Mouse (Mus musculus) spleen, adult 2 months (tissue): ENCODE data around the gene Unk.

Source experiments
- CTCF ChIP-seq: fragments of 200-500 bp; IDR thresholded peaks from 2 replicates; pipeline ENCODE4 v1.5.1; 2011; ENCODE audit warnings: mild to moderate bottlenecking, inconsistent platforms; ENCODE audit not compliant: insufficient read depth, insufficient read length, insufficient replicate concordance; ENCODE audit errors: extremely low read depth
- POLR2A ChIP-seq: fragments of 200-500 bp; IDR thresholded peaks from 2 replicates; pipeline ENCODE4 v1.6.1; 2011; ENCODE audit warnings: low read depth, low read length, inconsistent platforms

- TF ChIP-seq CTCF (no peak), POLR2A (no peak)
Measured at GRCm38 (mm10) chr11:116010146-116010545, 20.0 kb upstream of the Unk start.
